Mouse (Mus musculus) embryonic fibroblast, embryonic 13.5 days (primary cell): Measurements from ENCODE around the gene Camta1.

Source experiments
- CTCF ChIP-seq: IDR thresholded peaks from 2 replicates; pipeline ENCODE4 v1.5.1; 2011; ENCODE audit warnings: mild to moderate bottlenecking, control low read depth, low read length, moderate library complexity, borderline replicate concordance; ENCODE audit not compliant: insufficient read depth
- POLR2A ChIP-seq: IDR thresholded peaks from 2 replicates; pipeline ENCODE4 v1.6.1; 2011; ENCODE audit warnings: low read depth, mild to moderate bottlenecking, control low read depth, low read length, moderate library complexity

DNA sequence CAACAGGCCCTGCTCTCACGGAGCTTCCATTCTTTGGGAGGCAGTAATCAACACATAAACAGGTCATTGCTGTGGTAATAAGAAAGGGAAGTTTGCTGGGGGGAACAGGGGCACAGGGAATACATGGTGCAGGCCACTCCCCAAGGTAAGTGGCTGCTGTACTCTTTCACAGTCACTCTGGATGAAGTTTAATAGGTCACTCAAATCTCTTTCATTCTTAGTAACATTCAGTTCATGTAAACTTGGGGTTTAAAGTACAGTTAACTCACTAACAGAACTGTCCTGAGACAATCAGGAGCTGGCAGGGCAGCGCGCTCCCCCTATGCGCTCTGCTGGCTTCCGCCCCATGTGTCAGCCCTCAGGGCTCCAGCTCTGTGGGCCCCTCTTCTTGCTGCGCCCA lies 81.2 kb downstream of the Camta1 start:
- TF ChIP-seq CTCF (no peak), POLR2A (no peak)
